Mouse (Mus musculus) testis, postnatal 14 days (tissue): ENCODE measurements around the gene Thap3.

ENCODE experiments used
- DNase-seq: peaks from one replicate; pipeline ENCODE4 v3.0.0; 2021; ENCODE audit warnings: low spot score

Gene Thap3

DNA sequence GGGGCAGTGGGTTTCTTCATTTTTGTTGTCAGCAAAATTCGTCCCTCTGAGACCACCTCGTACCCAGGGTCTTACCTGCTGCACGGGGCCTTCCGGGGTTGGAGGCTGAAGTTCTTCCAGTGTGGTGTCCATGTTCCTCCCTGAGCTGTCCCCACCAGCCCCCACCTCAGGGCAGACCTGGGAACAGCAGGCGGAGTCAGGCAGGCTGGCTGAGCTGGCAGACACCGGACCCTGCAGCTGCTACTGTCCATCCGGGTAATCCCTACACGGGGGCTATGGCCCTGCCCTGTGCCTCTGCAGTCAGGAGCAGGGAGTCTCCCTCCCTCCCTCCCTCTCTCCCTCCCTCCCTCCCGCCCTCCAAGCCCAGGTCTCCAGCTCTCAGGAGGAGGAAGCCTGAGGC, 5.2 kb downstream of the Thap3 start:
- no peak for DNase-seq

DNA sequence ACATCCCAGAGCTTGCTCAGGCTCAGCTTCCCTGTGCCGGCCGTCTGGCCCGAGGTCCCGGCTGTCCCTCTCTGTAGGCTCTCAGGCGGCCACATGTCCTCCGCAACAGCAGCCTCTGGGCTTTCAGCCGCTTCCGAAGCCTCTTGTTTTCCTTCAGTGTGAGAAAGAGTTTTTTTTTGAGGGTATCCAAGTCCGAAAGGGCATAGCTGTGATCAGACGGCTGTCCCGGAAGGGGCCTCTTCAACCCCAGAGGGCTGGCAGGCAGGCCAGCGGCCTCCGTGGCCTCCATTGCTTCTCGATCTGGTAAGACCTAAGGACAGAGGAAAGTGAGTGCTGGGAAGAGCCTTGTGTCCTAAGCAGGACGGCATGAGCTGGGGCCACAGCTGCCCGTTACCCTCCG, 5.8 kb downstream of the Thap3 start:
- DNase-seq = no peak

DNA sequence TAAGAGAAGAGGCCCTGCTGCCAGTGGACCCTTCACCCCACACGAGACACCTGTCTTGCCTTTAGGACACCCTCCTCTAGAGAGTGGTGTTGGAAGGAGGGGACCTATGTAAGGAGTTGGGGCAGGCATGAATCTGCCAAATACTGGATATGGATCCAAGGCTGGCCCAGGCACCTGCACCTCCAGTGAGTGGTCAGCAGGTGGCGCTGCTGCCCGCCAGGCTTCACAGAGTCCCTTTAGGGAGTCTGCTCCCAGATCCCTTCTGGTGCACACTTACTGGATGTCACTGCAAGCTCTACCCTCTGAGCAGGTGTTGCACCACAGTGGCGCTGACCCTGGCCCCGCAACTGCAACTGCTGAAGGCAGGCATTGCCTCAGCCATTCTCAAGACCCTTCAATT, 7.4 kb downstream of the Thap3 start:
- peak; percentile 61 for DNase-seq

DNA sequence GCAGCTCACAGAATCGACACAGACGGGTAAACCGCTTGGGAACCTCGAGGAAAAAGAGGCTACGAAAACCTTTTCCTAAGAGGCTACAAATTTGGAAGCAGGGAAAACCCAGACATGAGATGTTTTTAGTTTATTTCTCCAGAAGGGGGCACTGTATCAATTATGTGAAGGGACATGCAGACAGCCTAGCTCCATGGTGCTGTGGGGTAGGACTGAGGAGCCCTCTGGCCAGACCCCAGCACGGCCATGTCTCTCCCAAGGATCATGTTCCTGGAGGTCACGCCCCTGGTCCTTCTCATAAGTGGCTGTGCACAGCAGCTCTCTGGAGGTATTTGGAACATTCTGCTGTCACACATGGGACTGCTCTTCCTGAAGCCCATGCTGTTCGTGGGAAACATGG, 8.1 kb downstream of the Thap3 start:
- no peak for DNase-seq

DNA sequence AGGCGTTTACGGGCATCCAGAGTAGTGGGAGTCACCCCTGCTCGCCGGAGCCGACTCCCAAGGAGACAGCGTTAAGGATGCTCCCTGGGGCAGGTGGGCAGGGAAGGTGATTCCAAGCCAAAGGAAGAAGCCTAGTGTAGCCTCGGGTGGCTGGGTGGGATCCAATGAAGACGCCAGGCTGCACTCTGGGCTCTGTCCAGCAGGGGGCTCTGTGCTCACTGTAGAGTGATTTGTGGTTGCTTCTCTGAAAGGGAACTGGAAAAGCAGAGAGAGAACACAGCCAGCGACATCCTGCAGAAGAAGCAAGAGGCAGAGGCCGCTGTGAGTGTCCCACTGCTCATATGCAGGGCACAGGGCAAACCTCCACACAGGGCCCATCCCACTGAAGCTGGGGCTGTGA, 11.0 kb downstream of the Thap3 start:
- no peak for DNase-seq

DNA sequence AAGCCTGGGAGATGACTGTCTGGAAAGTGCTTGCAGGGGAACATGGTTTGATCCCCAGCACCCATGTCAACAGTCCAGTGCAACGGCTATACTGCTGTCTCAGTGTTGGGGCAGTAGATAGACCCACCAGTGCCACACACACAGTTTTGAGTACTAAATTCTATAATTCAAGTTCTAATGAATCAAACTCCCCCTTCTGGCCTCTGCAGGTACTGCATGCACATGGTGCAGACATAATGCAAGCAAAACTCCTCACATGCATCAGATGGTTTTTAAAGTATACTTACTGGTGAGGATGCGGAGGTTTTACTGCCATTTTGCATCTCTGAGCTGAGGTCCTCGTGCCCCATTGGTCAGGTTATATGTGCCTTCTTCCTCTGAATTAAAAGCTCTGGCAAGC, 13.4 kb downstream of the Thap3 start:
- DNase-seq = no peak

DNA sequence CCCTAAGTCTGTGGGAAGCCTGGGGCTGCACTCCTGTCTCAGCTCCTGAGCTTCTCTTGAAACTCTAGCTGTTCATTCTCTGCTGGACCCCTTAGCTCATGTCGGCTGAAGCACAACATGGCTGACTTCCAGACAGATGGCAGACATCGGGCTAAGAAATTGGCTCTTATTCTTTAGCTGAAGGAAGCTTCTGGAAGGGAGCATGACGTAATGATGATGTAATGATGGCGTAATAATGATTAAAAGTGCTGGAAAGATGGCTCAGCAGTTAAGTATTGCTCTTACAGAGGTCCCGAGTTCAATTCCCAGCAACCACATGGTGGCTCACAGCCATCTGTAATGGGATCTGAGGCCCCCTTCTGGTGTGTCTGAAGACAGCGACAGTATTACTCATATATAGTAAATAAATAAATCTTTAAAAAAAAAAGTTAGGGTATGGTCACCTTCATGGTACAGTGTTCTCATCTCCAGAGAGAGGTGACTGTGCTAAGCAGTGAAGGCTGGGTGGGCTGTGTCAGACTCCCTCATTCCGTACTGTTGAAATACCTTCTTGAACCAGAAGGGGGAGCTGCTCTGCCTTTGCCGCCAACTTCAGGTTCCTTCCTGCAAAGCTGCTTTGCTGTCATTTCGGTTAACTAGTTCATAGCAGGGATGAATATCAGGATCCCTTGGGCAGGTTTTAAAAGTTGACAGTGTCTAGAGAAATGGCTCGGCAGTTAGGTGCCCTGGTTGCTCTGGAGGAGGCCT, 16.4 kb downstream of the Thap3 start:
- no peak for DNase-seq

DNA sequence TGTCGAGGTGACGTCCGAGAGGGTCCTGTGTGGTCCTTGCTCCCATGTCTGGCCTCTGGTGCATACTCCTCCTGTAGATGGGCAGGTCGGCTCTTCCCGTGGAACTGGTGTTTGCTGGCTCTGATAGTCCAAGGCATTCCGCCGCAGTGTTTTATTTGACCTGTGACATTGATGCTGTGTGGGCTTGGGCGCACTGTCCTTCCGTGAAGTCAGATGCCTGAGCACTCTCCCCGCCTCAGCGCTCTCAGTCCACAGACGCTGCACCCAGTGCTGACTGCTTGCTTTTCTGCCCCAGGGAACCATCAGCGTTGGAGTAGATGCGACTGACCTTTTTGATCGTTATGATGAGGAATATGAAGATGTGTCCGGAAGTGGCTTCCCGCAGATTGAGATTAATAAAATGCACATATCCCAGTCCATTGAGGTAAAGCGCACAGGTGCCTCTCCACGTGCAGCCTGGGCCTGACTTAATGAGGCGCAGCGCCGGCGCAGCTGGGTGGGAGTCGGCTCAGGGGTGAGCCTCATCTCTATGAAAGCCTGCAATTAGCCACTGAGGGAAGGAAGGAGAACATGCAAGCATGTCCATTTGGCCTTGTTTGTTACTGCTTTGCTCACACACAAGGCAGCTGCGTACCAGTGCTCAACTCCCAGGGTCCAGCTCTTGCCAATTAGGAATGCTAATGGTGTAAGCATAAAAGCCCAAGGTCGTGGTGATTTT, 20.4 kb downstream of the Thap3 start:
- no peak for DNase-seq

DNA sequence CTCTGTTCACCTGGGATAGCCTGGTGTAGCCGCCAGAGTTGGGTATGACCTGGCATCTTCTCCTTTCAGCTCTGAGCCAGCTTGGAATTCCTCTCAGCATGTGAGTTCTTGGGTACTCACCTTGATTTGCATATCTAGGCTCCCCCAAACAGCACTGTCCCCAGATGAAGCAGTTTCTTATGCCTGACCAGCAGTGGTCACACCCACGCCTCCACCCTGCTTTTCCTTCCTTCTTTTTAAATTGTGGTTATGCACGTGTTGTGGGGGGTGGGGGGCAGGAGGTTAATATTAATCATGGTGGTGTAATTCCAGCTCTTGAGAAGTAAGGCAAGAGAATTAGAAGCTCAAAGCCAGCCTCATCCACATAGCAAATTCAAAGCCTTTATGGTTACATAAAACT, 26.0 kb downstream of the Thap3 start:
- DNase-seq = no peak

DNA sequence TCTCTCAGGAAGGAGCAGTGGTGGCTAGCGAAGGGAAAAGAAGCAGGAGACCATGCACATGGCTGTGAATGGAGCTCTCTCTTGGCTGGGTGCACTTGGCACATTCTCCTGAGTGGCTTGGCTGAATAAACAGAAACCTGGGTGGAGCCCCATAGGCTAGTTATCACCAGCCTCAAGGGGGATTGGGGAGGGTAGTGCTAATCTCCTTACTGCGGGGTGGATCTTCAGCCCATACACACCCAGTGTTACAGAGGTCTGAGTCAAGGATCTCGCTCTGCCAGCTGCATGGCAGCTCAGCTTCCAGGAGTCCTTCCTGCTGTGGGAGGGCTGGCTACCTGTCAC, 28.3 kb downstream of the Thap3 start:
- DNase-seq = no peak

DNA sequence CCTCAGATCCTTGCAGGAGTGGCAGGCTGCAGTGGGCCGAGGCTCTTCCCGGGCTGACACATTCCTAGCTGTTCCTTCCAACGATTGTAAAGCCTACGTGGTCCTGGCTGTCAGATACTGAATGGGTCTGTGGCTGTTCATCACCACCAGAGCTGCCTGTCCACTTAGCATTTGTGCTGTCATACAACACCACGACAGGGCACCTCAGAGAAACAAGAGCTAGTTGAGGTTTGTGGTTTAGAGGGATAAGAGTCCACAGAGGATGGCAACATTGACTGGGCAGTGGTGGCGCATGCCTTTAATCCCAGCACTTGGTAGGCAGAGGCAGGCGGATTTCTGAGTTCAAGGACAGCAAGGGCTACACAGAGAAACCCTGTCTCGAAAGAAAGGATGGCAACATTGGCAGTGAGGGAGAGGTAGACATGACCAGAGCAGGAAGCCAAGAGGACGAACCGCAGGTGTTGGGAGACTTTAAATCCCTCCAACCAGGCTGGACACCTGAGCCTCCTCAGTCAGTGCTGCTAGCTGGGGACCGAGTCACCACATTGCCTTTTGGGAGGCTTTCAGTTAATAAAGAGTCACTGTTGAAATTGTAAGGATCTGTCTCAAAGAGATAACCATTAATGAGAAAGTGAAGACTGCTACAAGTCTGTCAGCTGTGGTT, 28.8 kb downstream of the Thap3 start:
- no peak for DNase-seq

DNA sequence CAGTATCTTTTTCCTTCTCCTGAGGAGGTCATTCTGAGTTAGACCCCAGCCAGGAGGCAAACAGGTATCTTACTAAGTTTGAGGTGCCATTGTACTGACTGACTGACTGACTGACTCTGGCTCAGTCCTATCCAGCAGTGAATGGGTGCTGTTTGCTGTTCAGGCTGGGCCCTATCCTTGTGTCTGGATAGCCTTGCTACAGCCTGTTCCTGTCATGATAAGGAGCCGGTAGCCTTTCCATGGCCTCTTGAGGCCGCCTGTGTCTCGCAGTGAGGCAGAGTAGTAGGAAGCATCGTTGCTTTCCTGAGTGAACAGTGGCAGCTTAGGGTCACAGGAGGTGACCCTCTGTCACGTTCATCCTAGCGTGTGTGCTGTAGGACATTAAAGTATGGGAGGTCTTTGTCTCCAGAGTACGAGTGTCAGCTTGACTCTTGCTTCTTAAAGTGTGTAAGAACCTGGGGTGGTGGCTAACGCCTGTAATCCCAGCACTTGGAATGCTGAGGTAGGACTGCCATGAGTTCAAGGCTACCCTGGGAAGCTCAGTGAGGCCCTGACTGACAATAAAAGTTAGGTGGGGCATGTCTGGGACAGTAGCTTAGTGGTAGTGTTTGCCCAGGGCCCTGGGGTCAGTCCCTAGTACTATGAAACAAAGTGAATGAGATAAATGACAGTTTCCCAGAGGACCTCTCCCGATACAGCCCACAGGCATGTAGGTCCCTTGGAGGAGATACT, 31.0 kb downstream of the Thap3 start:
- DNase-seq = no peak

DNA sequence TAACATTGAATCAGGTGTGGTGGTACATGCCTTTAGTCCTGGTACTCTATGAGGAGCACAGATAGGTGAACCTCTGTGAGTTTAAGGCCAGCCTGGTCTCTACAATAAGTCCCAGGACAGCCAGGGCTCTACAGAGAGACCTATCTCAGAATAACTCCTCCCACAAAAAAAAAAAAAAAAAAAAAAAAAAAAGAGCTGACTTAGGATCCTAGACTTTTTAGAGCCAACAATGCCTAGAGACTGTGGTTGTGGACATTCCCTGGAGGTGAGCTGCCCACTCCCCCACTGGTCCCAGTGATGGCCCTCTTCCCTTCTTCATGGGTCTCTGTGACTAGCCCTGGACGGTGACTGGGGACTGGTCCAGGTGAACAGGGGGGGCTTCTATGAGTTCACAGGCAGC, 33.0 kb downstream of the Thap3 start:
- no peak for DNase-seq

DNA sequence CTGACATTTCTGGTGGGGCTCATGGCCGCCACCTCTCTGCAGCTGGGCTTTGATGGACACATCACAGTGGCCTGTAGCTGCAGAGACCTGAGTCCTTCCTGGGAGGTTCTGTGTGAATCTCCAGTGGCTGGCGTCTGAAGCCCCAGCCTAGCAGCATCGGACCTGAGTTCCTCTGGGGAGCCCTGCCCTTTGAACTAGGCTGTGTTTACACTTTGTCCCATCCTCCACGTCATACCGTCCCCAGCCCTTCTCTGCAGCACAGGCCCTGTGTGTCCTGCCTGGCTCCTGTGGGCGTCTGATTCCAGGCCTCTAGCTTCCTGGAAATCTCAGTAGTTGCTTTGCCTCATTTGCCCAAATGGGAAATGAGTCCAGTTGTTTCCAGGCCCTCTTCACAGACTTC, 35.6 kb downstream of the Thap3 start:
- no peak for DNase-seq

DNA sequence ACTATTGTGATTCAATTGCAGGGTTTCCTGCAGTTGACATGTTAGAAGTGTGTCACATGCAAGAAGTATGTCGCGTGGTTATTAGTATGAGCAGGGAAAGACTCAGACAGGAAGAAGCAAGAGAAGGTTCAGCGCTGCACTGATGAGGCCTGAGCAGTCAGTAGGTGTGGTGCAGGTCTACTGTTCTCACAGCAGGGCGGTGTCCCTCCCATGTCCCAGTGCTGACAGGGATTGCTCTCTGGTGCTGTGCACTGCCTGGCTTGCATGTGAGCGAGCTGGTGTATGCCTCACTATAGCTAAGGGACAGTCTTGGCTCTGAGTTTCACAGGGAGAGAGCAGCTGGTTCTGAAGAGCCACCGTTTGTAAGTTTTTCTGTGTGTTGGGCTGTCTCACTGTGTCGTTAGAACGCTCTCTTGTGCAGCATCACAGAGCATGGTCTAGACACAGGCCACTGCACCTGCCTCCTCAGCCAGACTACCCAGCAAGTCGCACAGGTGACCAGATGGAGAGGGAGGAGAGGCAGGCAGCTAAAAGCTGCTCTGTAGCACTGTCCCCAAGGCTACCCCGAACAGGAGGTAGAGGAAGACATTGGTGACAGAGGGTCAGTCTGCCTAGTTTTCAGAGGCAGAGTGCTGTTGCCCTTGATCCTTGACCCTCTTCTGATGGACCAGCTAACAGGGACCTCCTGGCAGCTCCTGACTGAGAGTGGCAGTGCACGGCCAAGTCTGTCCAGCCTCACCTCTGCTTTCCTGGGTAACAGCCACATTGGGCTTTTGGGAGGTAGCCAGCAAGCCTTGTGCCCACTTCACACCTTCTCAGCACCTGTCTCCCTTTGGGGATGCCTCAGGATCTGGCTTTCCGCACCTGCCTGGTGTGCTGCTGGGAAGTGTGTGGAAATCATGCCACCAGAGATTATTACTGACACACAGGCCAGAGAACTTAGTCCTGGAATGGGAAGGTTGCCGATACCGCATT, 40.0 kb downstream of the Thap3 start:
- DNase-seq = no peak

DNA sequence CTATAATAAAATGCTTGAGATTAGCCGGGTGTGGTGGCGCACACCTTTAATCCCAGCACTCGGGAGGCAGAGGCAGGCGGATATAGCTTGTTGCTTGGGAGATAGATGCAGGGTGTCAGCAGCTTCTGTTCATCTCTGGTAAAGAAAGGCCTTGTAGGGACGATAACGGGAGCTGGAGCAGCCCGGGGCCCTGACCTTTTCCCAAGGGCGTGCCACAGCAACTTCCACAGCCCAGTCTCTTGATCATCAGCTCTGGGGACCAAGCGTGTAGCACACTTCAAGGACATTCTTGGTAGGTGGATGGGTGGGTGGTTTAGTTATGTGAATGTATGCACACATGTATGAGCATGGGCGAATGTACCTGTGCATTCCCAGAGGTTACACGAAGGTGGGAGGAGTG, 42.6 kb downstream of the Thap3 start:
- no peak for DNase-seq

DNA sequence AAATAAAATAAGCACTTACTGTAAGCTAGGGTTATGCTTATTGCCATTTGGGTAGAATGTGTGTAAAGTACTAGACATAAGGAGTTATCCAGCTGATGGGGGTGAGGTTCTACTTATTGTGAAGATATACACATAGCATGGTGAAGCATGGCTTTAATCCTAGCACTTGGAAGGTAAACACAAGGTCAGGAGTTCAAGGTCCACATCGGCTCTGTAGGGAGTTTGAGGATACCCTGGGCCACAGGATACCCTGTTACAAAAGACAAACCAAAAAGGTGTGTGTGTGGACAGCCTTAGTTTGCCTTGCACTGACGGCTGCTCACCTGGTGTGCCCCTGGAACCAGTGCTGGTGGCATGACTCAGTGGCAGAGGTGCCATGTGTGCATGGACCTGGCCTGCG, 50.7 kb downstream of the Thap3 start:
- DNase-seq = no peak

DNA sequence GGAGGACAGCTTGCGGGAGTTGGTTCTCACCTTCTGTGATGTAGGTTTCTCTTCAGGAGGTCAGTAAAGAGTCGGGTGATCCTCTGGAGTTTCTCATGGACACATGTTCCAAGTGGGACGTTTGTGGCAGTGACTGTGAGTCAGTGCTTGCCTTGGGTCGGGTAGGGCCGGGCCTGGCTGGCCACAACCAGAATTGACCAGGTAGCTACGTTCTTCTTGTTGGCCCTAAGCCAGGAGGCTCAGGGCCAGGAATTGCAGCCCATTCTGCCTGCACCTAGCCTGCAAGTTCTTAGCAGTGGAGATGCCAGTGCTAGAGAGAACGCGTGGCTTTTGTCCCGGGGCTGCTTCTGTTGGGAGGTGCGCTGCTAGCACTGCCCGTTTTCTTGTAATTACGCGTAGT, 51.4 kb downstream of the Thap3 start:
- DNase-seq = no peak

DNA sequence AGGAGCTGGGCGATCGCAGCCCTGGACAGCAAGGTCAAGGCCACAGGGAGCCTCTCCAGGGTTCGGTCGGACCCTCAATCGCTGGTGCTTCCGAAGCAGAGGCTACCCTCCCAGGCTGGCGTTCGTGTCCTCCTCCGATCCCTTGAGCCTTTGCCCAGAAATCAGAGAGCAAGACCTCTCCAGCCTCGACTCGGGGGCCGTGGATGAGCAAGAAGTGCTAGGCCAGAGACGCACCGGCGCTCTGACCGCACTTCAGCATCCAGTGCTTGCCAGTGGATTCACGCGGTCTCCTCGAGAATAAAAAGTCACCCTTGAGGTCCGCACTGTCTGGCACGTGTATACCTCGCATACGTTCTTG, 54.6 kb downstream of the Thap3 start:
- DNase-seq = peak; percentile 33

DNA sequence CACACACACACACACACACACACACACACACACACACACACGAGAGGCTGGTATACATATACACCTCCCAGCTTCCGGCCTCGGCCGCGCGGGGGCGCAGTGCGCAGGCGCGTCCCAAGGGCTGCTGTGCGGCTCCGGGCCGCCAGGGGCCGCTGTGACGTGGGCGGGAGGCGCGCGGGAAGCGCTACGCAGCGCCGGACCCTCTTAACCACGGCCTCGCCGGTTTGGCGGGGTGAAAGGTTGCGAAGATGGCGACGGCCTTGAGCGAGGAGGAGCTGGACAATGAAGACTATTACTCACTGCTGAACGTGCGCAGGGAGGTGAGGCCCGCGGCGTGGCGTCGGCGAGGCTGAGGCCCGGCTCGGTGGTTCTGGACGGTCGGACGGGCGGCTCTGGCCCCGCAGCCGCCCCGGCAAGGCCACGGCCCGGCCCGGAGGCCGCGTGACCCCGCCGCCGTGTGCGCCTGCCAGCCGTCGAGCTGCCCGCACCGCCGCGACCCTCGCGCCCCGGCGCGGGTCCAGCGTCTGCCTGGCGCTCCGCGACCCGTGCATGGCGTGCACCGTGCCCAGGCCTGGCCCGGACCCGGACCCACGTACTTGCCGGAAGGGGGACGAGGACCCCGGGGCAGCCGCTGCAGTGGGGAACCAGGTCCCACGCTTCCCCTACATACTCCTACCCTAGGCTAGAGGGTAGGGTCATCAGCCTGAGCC, 55.1 kb downstream of the Thap3 start, which contains the start of gene Dnajc11:
Gene Dnajc11 (plus strand): TSS at position 187 of the 710 bp plus-strand sequence.
- peak; percentile 92 for DNase-seq
